Mouse (Mus musculus): ENCODE measurements around the gene Traf3ip2. TPM values are rescaled to one million over a fixed set of nuclear protein-coding genes. Genes with fewer than 3 reads are reported as not detected.

The Traf3ip2 gene
- polyA plus RNA-seq, 1 experiment from 2014 or later = 9.4 TPM

- no peak for DNase-seq (ENCODE audit: low spot score)
- Histone ChIP-seq H3K9me3 (ENCODE audit: control insufficient read depth, low read length) (no peaks in the 10 kb centered on the region), H3K27me3 (ENCODE audit: control insufficient read depth, insufficient read depth, low read length) (no peaks in the 10 kb centered on the region), H3K9ac (ENCODE audit: low read length) (no peak overlapping the region), H3K4me1 (ENCODE audit: control insufficient read depth, insufficient read depth, low read length) (peaks cover 9% of the 10 kb centered on the region; the same call in 1 of the 2 replicates), H3K4me2 (ENCODE audit: low read depth) (no peak overlapping the region), H3K4me3 (ENCODE audit: low read depth, low read length) (no peak overlapping the region), H3K36me3 (ENCODE audit: control insufficient read depth, insufficient read depth, low read length) (no peaks in the 10 kb centered on the region), H3K27ac (ENCODE audit: low read depth, low read length) (no peak overlapping the region)
- no peak for ATAC-seq (ENCODE audit: insufficient read depth, low FRiP score, low TSS enrichment)
- 90% methylated on average over 2 of the region's 2 CpGs for WGBS
These were observed 30.3 kb upstream of the Traf3ip2 start for GRCm38 (mm10) chr10:39582385-39582784.

DNA sequence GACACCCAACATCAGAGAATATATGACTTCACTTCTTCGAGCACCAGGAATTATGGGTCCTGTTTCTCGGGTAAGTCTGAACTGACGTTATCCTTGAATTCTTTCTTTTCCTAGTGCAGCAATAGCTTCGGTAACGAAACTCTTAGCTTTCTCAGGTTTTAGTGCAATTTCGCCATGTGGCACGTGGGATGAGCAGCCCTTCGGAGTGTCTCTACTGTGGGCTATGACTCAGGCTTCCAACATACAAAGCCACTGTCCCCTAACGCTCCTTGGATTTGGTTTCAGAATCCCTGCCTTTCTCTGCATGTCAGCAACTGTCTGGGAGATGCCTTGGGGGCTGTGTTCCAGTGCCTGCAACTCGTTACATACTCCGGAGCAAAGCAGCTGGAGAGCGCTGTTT is 29.0 kb upstream of the Traf3ip2 start:
- Histone ChIP-seq H3K27ac (ENCODE audit: low read depth, low read length) (no peak overlapping the region), H3K4me3 (ENCODE audit: low read depth, low read length) (no peak overlapping the region), H3K36me3 (ENCODE audit: control insufficient read depth, insufficient read depth, low read length) (no peaks in the 10 kb centered on the region), H3K9ac (ENCODE audit: low read length) (no peak overlapping the region), H3K27me3 (ENCODE audit: control insufficient read depth, insufficient read depth, low read length) (no peaks in the 10 kb centered on the region), H3K4me1 (ENCODE audit: control insufficient read depth, insufficient read depth, low read length) (peaks cover 20% of the 10 kb centered on the region), H3K4me2 (ENCODE audit: low read depth) (no peak overlapping the region), H3K9me3 (ENCODE audit: control insufficient read depth, low read length) (no peaks in the 10 kb centered on the region)
- no peak for DNase-seq (ENCODE audit: low spot score)
- WGBS = 91% methylated on average over 12 of the region's 12 CpGs
- ATAC-seq (ENCODE audit: insufficient read depth, low FRiP score, low TSS enrichment) = no peak

DNA sequence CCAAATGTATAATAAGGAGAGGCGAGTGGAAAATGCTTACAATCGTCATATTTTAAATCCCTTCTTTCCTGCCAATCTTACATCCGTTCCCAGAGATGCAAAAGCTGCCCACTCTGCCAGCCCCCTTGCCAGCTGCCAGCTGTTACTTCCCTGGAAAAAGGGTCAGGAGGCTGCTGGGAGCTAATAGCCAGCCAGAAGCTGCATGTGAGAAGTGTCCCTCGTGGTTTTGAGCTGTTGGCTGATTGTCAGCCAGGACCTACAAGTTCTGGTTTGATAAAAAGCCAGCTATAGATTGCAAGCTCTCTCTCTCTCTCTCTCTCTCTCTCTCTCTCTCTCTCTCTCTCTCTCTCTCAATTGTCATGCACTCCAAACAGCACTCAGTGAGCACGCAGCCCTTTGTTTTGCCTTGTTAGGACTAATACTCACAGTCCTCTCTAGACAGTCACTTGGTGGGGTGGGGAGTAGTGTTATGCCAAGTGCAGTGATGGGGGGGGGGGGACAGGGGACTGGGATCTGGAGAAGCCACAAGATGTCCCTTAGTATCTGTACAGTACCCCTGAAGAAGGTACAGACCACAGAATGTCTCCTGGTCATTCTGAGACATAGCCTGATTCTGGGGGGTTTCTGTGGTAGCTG is 25.3 kb upstream of the Traf3ip2 start:
- Histone ChIP-seq H3K36me3 (ENCODE audit: control insufficient read depth, insufficient read depth, low read length) (no peaks in the 10 kb centered on the region), H3K4me2 (ENCODE audit: low read depth) (no peak overlapping the region), H3K27ac (ENCODE audit: low read depth, low read length) (0 out of 2 replicates have a peak overlapping the region, but pooled peaks have one; percentile 14), H3K9ac (ENCODE audit: low read length) (no peak overlapping the region; the same call in none of the 2 replicates), H3K4me1 (ENCODE audit: control insufficient read depth, insufficient read depth, low read length) (peaks cover 14% of the 10 kb centered on the region), H3K9me3 (ENCODE audit: control insufficient read depth, low read length) (no peaks in the 10 kb centered on the region), H3K27me3 (ENCODE audit: control insufficient read depth, insufficient read depth, low read length) (no peaks in the 10 kb centered on the region), H3K4me3 (ENCODE audit: low read depth, low read length) (no peak overlapping the region)
- no peak for ATAC-seq (ENCODE audit: insufficient read depth, low FRiP score, low TSS enrichment)
- 67% methylated on average over 5 of the region's 5 CpGs for WGBS
- no peak for DNase-seq (ENCODE audit: low spot score)

- Histone ChIP-seq H3K27ac (ENCODE audit: low read depth, low read length) (0 out of 2 replicates have a peak overlapping the region, but pooled peaks have one; percentile 35), H3K36me3 (ENCODE audit: control insufficient read depth, insufficient read depth, low read length) (no peaks in the 10 kb centered on the region), H3K4me3 (ENCODE audit: low read depth, low read length) (no peak overlapping the region), H3K9ac (ENCODE audit: low read length) (peak overlapping the region; percentile 29), H3K27me3 (ENCODE audit: control insufficient read depth, insufficient read depth, low read length) (no peaks in the 10 kb centered on the region), H3K4me1 (ENCODE audit: control insufficient read depth, insufficient read depth, low read length) (peaks cover 14% of the 10 kb centered on the region), H3K4me2 (ENCODE audit: low read depth) (no peak overlapping the region), H3K9me3 (ENCODE audit: control insufficient read depth, low read length) (no peaks in the 10 kb centered on the region)
- DNase-seq (ENCODE audit: low spot score) (no peak), ATAC-seq (ENCODE audit: insufficient read depth, low FRiP score, low TSS enrichment) (peak; percentile 68; the same call in 1 of the 2 replicates)
- WGBS = 48% methylated on average over 8 of the region's 8 CpGs
These were observed 24.6 kb upstream of the Traf3ip2 start for GRCm38 (mm10) chr10:39587973-39588746.

- Histone ChIP-seq H3K4me3 (ENCODE audit: low read depth, low read length) (no peak overlapping the region), H3K9me3 (ENCODE audit: control insufficient read depth, low read length) (0 out of 2 replicates have a peak, but pooled peaks cover 6% of the 10 kb centered on the region), H3K27ac (ENCODE audit: low read depth, low read length) (no peak overlapping the region), H3K4me1 (ENCODE audit: control insufficient read depth, insufficient read depth, low read length) (peaks cover 14% of the 10 kb centered on the region), H3K36me3 (ENCODE audit: control insufficient read depth, insufficient read depth, low read length) (no peaks in the 10 kb centered on the region), H3K27me3 (ENCODE audit: control insufficient read depth, insufficient read depth, low read length) (no peaks in the 10 kb centered on the region), H3K4me2 (ENCODE audit: low read depth) (no peak overlapping the region), H3K9ac (ENCODE audit: low read length) (no peak overlapping the region)
- ATAC-seq (ENCODE audit: insufficient read depth, low FRiP score, low TSS enrichment) (no peak), DNase-seq (ENCODE audit: low spot score) (no peak)
- 86% methylated on average over 19 of the region's 19 CpGs for WGBS
These were observed 22.8 kb upstream of the Traf3ip2 start for GRCm38 (mm10) chr10:39589765-39590546.

DNA sequence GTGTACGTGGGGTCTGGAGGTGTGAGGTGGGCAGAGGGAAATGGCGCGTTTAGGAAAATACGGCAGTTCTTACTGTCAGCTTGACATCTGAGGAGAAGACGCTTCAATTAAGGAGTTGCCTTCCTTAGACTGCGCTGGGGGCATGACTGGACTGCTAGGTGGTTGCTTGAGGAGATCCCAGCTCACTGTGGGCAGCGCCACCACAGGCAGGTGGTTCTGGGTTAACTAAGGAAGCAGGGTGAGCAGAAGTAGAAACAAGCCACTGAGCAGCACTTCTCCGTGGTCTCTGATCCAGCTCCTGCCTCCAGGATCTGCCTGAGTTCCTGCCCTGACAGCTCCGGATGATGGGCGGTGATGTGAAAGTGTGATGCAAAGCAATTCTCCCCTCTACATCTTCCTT is 22.1 kb upstream of the Traf3ip2 start:
- ATAC-seq (ENCODE audit: insufficient read depth, low FRiP score, low TSS enrichment) (no peak), DNase-seq (ENCODE audit: low spot score) (no peak)
- Histone ChIP-seq H3K4me3 (ENCODE audit: low read depth, low read length) (no peak overlapping the region), H3K9me3 (ENCODE audit: control insufficient read depth, low read length) (0 out of 2 replicates have a peak, but pooled peaks cover 6% of the 10 kb centered on the region), H3K4me2 (ENCODE audit: low read depth) (no peak overlapping the region), H3K27me3 (ENCODE audit: control insufficient read depth, insufficient read depth, low read length) (no peaks in the 10 kb centered on the region), H3K9ac (ENCODE audit: low read length) (no peak overlapping the region), H3K27ac (ENCODE audit: low read depth, low read length) (no peak overlapping the region), H3K36me3 (ENCODE audit: control insufficient read depth, insufficient read depth, low read length) (no peaks in the 10 kb centered on the region), H3K4me1 (ENCODE audit: control insufficient read depth, insufficient read depth, low read length) (peaks cover 14% of the 10 kb centered on the region)
- WGBS = 86% methylated on average over 10 of the region's 10 CpGs

- DNase-seq (ENCODE audit: low spot score) (no peak), ATAC-seq (ENCODE audit: insufficient read depth, low FRiP score, low TSS enrichment) (no peak)
These were observed 20.2 kb upstream of the Traf3ip2 start for GRCm38 (mm10) chr10:39592501-39592900.

DNA sequence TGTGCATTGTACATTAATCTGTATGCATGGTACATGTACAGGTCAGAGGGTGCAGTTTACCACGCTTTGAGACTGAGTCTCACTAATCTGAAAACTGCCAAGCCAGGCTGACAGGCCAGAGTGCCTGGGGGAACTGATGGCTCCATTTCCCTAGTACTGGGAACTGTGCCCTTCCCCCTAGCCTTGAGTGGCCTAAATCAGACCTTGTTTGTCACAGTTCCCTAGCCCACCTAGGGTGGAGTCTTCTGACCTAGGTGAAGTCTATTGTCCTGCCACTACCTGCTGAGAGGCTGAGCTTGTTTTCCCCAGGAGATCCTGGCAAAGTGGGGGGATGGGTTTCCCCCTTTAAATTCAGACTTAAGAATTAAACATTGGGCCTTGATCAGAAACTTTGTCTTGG is 18.0 kb upstream of the Traf3ip2 start:
- DNase-seq (ENCODE audit: low spot score) (no peak), ATAC-seq (ENCODE audit: insufficient read depth, low FRiP score, low TSS enrichment) (no peak)
- H3K36me3 ChIP-seq (ENCODE audit: control insufficient read depth, insufficient read depth, low read length) = no peaks in the 10 kb centered on the region
- H3K4me2 ChIP-seq (ENCODE audit: low read depth) = no peak overlapping the region
- H3K27me3 ChIP-seq (ENCODE audit: control insufficient read depth, insufficient read depth, low read length) = no peaks in the 10 kb centered on the region
- H3K4me3 ChIP-seq (ENCODE audit: low read depth, low read length) = no peak overlapping the region
- 0 out of 2 replicates have a peak, but pooled peaks cover 6% of the 10 kb centered on the region for H3K9me3 ChIP-seq (ENCODE audit: control insufficient read depth, low read length)
- no peak overlapping the region for H3K27ac ChIP-seq (ENCODE audit: low read depth, low read length)
- H3K9ac ChIP-seq (ENCODE audit: low read length) = no peak overlapping the region
- peaks cover 3% of the 10 kb centered on the region; the same call in 1 of the 2 replicates for H3K4me1 ChIP-seq (ENCODE audit: control insufficient read depth, insufficient read depth, low read length)
- 85% methylated on average over 1 of the region's 1 CpGs for WGBS

More at GRCm38 (mm10) chr10:39592501-39592900, 20.2 kb upstream of the Traf3ip2 start:
- Histone ChIP-seq H3K4me1 (ENCODE audit: control insufficient read depth, insufficient read depth, low read length) (peaks cover 13% of the 10 kb centered on the region), H3K4me3 (ENCODE audit: low read depth, low read length) (no peak overlapping the region), H3K4me2 (ENCODE audit: low read depth) (no peak overlapping the region), H3K27ac (ENCODE audit: low read depth, low read length) (no peak overlapping the region), H3K27me3 (ENCODE audit: control insufficient read depth, insufficient read depth, low read length) (no peaks in the 10 kb centered on the region), H3K9ac (ENCODE audit: low read length) (no peak overlapping the region), H3K9me3 (ENCODE audit: control insufficient read depth, low read length) (0 out of 2 replicates have a peak, but pooled peaks cover 6% of the 10 kb centered on the region), H3K36me3 (ENCODE audit: control insufficient read depth, insufficient read depth, low read length) (no peaks in the 10 kb centered on the region)
- WGBS = 71% methylated on average over 4 of the region's 4 CpGs
